Mouse (Mus musculus) heart, embryonic 14.5 days (tissue): ENCODE data around the gene Olfr764-ps1. TPM values are rescaled to one million over a fixed set of nuclear protein-coding genes. Genes with fewer than 3 reads are reported as not detected.
"Not testable (repeated sequence)": the region's sequence is repeated elsewhere in the genome, so short reads cannot be mapped to it uniquely, and the experiment has no call there.

Experiments used
- ATAC-seq: fragments of 200-750 bp; cut with Nextera tagmentation; 2 replicates; pipeline ENCODE4 v1.8.0; 2017; ENCODE audit warnings: low read depth, moderate TSS enrichment; ENCODE audit not compliant: insufficient number of reproducible peaks, insufficient read depth, low FRiP score
- H3K27ac ChIP-seq, 2 experiments: fragments of 200-500 bp in 1 of 2; fragments of 300-500 bp in 1 of 2; sonication (generic) in 1 of 2; replicated peaks in 1 of 2; 2 replicates each; pipeline ENCODE4 v1.5.1; 2012 to 2014; ENCODE audit warnings: low read depth in 2 of 2, low read length in 2 of 2, control low read depth in 1 of 2, mild to moderate bottlenecking in 1 of 2, mixed read lengths in 1 of 2; ENCODE audit not compliant: control insufficient read depth in 1 of 2, insufficient read depth in 1 of 2
- H3K27me3 ChIP-seq: fragments of 300-500 bp; sonication (generic); 2 replicates; pipeline ENCODE4 v1.6.1; 2014; ENCODE audit warnings: mild to moderate bottlenecking, low read length, control low read depth; ENCODE audit not compliant: control insufficient read depth, insufficient read depth
- H3K36me3 ChIP-seq: fragments of 300-500 bp; sonication (generic); 2 replicates; pipeline ENCODE4 v1.6.1; 2014; ENCODE audit warnings: mild to moderate bottlenecking, control low read depth, low read length, mixed read lengths; ENCODE audit not compliant: control insufficient read depth, insufficient read depth
- H3K4me1 ChIP-seq, 2 experiments: fragments of 200-500 bp in 1 of 2; fragments of 300-500 bp in 1 of 2; sonication (generic) in 1 of 2; 2 replicates each; pipeline ENCODE4 v1.6.1; 2012 to 2014; ENCODE audit warnings: low read length in 2 of 2, control low read depth in 1 of 2, mixed read lengths in 1 of 2; ENCODE audit not compliant: control insufficient read depth in 2 of 2, insufficient read depth in 2 of 2
- H3K4me2 ChIP-seq: fragments of 300-500 bp; sonication (generic); 2 replicates; pipeline ENCODE4 v1.6.1; 2014; ENCODE audit warnings: mild to moderate bottlenecking, low read length
- H3K4me3 ChIP-seq, 2 experiments: fragments of 200-500 bp in 1 of 2; fragments of 300-500 bp in 1 of 2; sonication (generic) in 1 of 2; 2 replicates each; pipeline ENCODE4 v1.5.1; 2012 to 2014; ENCODE audit warnings: low read length in 2 of 2, mild to moderate bottlenecking in 2 of 2, control low read depth in 1 of 2, low read depth in 1 of 2, moderate library complexity in 1 of 2; ENCODE audit not compliant: control insufficient read depth in 1 of 2, insufficient read depth in 1 of 2
- H3K9ac ChIP-seq: fragments of 300-500 bp; sonication (generic); 2 replicates; pipeline ENCODE4 v1.6.1; 2014; ENCODE audit warnings: mild to moderate bottlenecking, low read length
- H3K9me3 ChIP-seq: fragments of 300-500 bp; sonication (generic); 2 replicates; pipeline ENCODE4 v1.6.1; 2016; ENCODE audit warnings: low read length, control low read depth; ENCODE audit not compliant: control insufficient read depth
- WGBS: fragments of 180-500 bp; shearing (Covaris S2); extraction: QIAGEN DNeasy Blood & Tissue Kit; methylation state at CpG from one replicate; pipeline ENCODE4 v1.1.7; 2014; 5-methylcytosine and 5-hydroxymethylcytosine counted together
- polyA plus RNA-seq: library from polyadenylated mRNA; unstranded; fragments of >200 nt; fragmentation: Nextera tagmentation; extraction: Ambion mirVana; gene quantifications from 2 replicates; pipeline ENCODE4 v1.2.1, GENCODE M21; 2014

The Olfr764-ps1 gene
- polyA plus RNA-seq, 1 experiment from 2014 or later: not detected

DNA sequence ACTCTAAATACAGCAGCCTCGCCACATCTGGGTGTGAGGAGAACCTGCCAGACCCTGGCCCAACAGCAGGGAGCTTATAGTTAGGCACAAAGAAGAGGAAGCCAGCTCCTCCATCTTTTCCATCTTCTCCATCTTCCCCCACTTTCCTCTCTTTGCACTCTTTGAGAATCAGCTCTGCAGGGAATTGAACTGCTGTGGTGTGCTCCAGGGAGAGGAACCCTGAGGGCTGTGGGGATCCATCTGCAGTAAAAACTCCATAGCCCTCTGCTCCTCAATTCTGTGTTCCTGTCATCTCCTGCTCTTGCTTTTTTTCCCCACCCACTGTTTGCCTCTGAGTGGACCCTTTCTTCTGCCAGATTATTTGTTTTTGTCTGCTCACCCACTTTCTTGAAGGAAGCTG, 50.6 kb downstream of the Olfr764-ps1 start, which contains the start of gene Olfr9:
Olfr9 (plus strand) TSS at position 301 of the 400 bp plus-strand sequence.
- not testable (repeated sequence) for ATAC-seq, H3K4me3 ChIP-seq, H3K27ac ChIP-seq, H3K9me3 ChIP-seq, H3K9ac ChIP-seq, H3K36me3 ChIP-seq, H3K4me1 ChIP-seq, H3K27me3 ChIP-seq, H3K4me2 ChIP-seq
- WGBS: 63% methylated on average over 1 of the region's 1 CpGs

Other genes starting within 250 kb of the Olfr764-ps1 start
- 1.1 and 1.8 TPM in 2 replicates for gene Mmp19, start 249.0 kb downstream of the Olfr764-ps1 start, polyA plus RNA-seq
- gene Dnajc14, start 235.8 kb downstream of the Olfr764-ps1 start, polyA plus RNA-seq: 28.2 and 31.0 TPM in 2 replicates
- gene Tmem198b, start 235.5 kb downstream of the Olfr764-ps1 start, polyA plus RNA-seq: 16.6 and 18.2 TPM in 2 replicates
- gene Sarnp, start 222.6 kb downstream of the Olfr764-ps1 start, polyA plus RNA-seq: 157 and 168 TPM in 2 replicates
- gene Ormdl2, start 218.3 kb downstream of the Olfr764-ps1 start, polyA plus RNA-seq: 41.4 and 46.1 TPM in 2 replicates
- gene Gdf11, start 148.2 kb downstream of the Olfr764-ps1 start, polyA plus RNA-seq: 2.3 and 3.4 TPM in 2 replicates
- 363 and 394 TPM in 2 replicates for gene Cd63, start 138.9 kb downstream of the Olfr764-ps1 start, polyA plus RNA-seq
- gene Rdh5, start 117.0 kb downstream of the Olfr764-ps1 start, polyA plus RNA-seq: 7.7 and 11.5 TPM in 2 replicates
- 239 and 251 TPM in 2 replicates for gene Bloc1s1, start 115.9 kb downstream of the Olfr764-ps1 start, polyA plus RNA-seq
- 3.7 and 3.9 TPM in 2 replicates for gene Itga7, start 106.1 kb downstream of the Olfr764-ps1 start, polyA plus RNA-seq
- 0.32 TPM in 1 of 2 replicates, not detected in the other for gene Mettl7b, start 78.9 kb downstream of the Olfr764-ps1 start, polyA plus RNA-seq
- gene Olfr9, start 50.5 kb downstream of the Olfr764-ps1 start, polyA plus RNA-seq: not detected in 2 replicates
- not detected in 2 replicates for gene Olfr763, start 29.1 kb downstream of the Olfr764-ps1 start, polyA plus RNA-seq
- gene Olfr765, start 10.1 kb upstream of the Olfr764-ps1 start, polyA plus RNA-seq: not detected in 2 replicates
- not detected in 2 replicates for gene Olfr766-ps1, start 29.1 kb upstream of the Olfr764-ps1 start, polyA plus RNA-seq
- not detected in 2 replicates for gene Olfr767, start 43.0 kb upstream of the Olfr764-ps1 start, polyA plus RNA-seq
- not detected in 2 replicates for gene Olfr768, start 59.5 kb upstream of the Olfr764-ps1 start, polyA plus RNA-seq
- not detected in 2 replicates for gene Olfr769, start 78.0 kb upstream of the Olfr764-ps1 start, polyA plus RNA-seq
- gene Olfr770, start 99.1 kb upstream of the Olfr764-ps1 start, polyA plus RNA-seq: not detected in 2 replicates
- gene Olfr771, start 124.9 kb upstream of the Olfr764-ps1 start, polyA plus RNA-seq: not detected in 2 replicates
- gene Olfr772, start 138.0 kb upstream of the Olfr764-ps1 start, polyA plus RNA-seq: not detected in 2 replicates
- gene Olfr773, start 147.5 kb upstream of the Olfr764-ps1 start, polyA plus RNA-seq: not detected in 2 replicates
- gene Olfr774, start 196.3 kb upstream of the Olfr764-ps1 start, polyA plus RNA-seq: not detected in 2 replicates
- gene Olfr775, start 208.5 kb upstream of the Olfr764-ps1 start, polyA plus RNA-seq: not detected in 2 replicates
- gene Olfr776, start 219.2 kb upstream of the Olfr764-ps1 start, polyA plus RNA-seq: not detected in 2 replicates
- not detected in 2 replicates for gene Olfr777, start 231.6 kb upstream of the Olfr764-ps1 start, polyA plus RNA-seq